Mouse (Mus musculus) C2C12 (cell line): Measurements from ENCODE around the gene Rcl1.

ENCODE experiments used
- CEBPB ChIP-seq: IDR thresholded peaks from one replicate; pipeline ENCODE4 v1.6.1; 2011; ENCODE audit warnings: low read depth, mild to moderate bottlenecking, control low read depth, moderate library complexity
- CTCF ChIP-seq: IDR thresholded peaks from one replicate; pipeline ENCODE4 v1.5.1; 2011; ENCODE audit not compliant: control insufficient read depth, insufficient read depth, insufficient read length
- MAX ChIP-seq: IDR thresholded peaks from one replicate; pipeline ENCODE4 v1.6.1; 2011; ENCODE audit warnings: mild to moderate bottlenecking, control low read depth
- MYOD1 ChIP-seq: IDR thresholded peaks from one replicate; pipeline ENCODE4 v1.6.1; 2011; ENCODE audit warnings: low read depth; ENCODE audit not compliant: control insufficient read depth, insufficient read length
- MYOG ChIP-seq: IDR thresholded peaks from one replicate; pipeline ENCODE4 v1.6.1; 2011; ENCODE audit not compliant: control insufficient read depth, insufficient read length; ENCODE audit errors: extremely low read depth
- USF1 ChIP-seq: IDR thresholded peaks from one replicate; pipeline ENCODE4 v1.6.1; 2011; ENCODE audit warnings: low read depth, mild to moderate bottlenecking, control low read depth, moderate library complexity

- no peak for TF ChIP-seq CTCF
- TF ChIP-seq MYOG, result no peak
- TF ChIP-seq USF1, result no peak
- TF ChIP-seq CEBPB, result no peak
- TF ChIP-seq MYOD1, result no peak
- no peak for TF ChIP-seq MAX
Measured at GRCm38 (mm10) chr19:29127331-29127730, 26.2 kb downstream of the Rcl1 start.
